Mouse (Mus musculus) right cerebral cortex, postnatal 10 days (tissue): ENCODE results near the gene Gpx3.
"Not testable (repeated sequence)": the region's sequence is repeated elsewhere in the genome, so short reads cannot be mapped to it uniquely, and the experiment has no call there.

ENCODE experiments used
- DNase-seq, 2 experiments: peaks; one replicate each; pipeline ENCODE4 v3.0.0; 2021; ENCODE audit warnings: low spot score in 2 of 2

Gpx3 gene

DNA sequence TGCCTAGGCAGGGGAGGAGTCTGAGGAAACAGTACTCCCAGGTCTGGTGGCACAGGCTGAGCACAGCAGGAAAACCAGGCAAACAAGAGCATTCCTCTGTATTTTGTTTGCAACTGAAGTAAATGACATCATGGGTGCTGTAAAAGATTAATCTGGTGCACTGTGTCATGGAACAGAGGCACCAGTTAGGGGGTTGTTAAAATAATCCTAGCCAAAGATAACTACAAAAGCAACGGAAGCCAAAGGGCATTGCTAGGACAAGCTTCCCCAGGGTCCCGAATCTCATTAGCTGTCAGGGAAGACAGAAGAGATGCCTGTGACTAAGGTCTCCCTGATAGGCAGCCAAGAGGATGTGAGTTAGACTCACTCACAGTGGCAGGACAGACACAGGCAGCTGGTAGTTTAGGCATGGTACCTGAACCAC, 21.2 kb upstream of the Gpx3 start:
- DNase-seq = no peak

DNA sequence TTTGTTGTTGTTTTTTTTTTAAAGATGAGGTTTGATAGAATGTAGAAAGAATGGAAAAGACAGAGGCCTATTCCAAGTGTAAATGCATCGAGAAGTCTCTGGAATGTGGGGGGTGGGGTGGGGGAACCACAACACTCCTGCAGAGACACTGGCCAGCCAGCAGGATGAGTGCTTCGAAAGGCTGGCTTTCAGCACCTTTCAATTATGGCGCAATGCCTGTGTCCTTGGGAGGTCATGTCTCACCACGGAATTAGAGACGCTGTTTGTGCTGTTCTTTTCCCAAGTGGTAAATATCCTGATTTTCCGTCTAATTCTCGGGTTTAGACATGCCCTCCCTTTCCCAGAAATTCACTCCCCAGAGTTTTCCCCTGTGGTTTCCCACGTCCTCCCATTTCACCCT, 19.6 kb upstream of the Gpx3 start:
- no peak for DNase-seq

DNA sequence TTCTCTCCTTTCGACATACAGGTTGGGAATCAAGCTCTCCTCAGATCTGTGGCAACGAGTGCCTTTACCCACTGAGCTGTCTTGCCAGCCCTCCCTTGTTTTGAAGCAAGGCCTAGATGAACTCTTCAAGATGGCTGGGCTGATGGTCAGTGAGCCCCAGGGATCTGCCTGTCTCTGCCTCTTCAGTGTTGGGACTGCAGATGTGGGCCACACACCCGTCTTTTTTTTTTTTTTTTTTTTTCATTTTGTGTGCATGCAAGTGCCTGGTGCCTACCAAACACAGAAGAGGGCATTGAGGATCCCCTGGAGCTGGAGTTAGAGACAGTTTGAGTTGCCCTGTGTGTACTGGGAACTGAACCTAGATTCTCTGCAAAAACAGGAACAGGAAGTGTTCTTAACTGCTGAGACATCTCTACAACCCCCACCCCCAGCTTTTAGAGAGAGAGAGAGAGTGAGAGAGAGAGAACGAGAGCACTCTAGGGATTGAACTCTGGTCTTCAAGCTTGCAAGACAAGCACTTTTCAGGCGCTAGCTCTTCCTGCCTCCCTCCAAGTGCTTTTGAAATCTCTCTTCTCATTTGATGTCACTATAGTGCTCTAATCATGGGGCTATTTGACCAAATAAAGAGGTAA, 17.9 kb upstream of the Gpx3 start:
- no peak for DNase-seq

DNA sequence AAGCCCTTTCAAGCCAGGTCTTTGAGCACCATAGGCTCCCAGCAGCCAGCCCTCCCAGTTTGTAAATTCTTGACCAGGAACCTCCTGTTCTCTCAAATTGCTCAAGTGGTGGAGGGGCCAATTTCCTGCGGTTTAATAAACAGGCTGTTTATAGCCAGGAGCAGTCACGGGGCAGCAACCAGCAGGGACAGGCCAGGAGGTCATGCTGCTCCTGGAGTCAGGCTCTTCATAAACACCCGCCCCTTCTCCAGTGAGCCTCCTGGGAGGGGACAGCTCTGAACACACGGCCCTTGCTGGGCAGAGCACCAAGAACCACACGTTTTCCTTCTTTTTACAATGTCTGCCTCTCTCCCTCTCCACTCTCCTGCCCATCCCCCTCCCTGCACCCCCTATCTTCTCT, 17.3 kb upstream of the Gpx3 start:
- no peak for DNase-seq

DNA sequence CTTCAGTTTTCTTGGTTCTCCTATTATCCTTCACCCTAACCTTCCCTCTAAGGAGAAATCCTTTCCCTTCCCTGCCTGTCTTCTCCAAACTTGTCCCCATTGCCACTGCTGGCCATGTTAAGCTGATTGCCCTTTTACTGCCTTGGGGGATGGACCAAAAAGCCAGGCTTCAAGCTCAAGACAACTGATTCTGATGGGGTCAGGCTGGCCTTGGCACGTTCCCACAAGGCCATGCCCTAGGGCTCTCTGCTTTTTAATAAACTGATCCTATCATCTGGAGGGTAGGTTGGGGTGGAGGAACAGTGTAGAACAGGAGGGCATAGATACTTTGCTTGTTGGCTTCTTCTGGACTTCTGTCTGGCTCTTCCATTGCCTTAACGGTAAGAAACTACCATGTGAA, 16.8 kb upstream of the Gpx3 start:
- no peak for DNase-seq

DNA sequence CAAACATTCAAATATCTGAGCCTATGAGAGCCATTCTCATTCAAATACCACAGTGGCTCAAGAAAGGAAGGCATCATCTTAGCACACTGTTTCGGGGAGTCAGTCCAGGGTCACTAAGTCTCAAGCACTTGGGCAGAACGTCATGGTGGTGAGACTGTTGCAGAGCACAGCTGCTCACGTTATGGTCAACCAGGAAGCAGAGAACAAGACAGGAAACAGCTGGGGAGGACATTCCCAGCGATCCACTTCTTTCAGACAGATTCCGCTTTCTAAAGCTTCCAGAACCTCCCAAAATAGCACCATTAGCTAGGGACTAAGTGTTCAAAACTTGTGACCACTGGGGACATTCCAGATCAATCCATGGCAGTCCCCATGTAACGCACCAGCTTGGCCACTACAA, 14.3 kb upstream of the Gpx3 start:
- DNase-seq = no peak

DNA sequence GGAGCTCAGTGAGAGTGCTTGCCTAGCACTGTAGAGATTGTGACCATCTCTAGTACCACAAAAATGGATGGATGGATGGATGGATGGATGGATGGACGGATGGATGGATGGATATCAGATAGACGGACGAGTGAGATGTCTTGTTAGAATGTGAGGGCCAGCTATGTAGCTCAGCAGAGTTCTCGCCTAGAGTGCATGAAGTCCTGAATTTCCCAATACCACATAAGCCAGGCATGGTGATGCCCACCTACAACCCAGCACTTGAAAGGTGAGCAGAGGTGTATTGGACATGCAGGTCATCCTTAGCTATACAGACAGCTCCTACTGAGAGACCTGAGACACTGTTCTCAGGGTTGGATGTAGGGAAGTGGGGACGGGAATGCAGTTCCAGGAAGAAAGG, 10.9 kb upstream of the Gpx3 start:
- no peak for DNase-seq

DNA sequence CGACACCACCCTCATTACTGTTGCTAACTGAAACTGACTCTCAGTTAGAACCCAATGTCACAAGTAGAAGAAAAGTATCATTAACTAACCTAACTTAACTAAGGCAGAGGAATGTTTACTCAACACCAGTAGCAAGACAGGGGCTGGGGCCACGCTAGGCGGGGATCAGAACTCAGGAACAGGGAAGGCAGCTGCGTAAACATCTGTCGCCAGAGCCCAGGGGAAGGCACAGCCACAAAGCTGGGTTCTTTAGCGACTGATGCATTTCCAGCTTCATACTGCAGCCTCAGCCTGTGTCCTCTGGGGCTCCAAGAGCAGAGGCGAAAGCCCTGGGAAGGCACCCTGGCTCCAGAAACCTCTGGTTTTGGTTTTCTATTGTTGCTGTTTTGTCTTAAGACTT, 10.2 kb upstream of the Gpx3 start:
- DNase-seq = no peak

DNA sequence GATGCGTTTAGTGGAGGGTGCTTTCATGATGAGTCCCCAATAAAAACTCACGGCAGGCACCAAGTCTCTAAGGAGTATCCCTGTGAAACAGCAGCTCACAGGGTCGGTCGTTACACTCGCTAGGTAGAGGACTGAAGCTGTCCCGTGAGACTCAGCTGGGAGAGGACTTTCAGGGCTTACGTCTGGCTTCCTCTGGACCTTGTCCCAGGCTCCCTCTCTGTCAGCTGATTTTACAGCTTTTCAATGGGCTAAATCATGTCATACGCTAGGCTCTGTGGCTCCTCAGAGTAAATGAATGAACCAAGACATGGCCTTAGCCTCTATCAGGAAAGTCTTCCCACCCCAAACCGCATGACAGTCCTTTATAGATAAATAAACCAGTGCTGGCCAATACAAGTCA, 7.7 kb upstream of the Gpx3 start:
- DNase-seq = no peak

DNA sequence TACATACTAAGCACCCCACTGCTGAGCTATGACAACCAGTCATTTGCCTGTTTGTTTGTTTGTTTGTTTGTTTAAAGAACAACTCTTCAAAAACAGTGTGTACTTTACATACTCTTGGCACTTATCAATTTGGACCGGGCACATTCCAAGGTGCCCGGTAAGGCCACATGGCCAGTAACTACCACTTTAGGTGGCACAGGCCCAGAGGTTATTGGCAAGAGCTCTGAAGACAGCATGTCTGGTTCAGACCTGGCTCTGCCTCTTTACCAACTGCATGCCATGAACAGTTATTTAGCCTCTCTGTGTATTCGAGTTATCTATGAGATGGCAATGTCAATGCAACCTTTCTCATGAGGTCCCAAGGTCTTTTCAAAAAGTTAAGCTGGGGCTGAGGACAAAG, 5.6 kb upstream of the Gpx3 start:
- DNase-seq = not testable (repeated sequence)

DNA sequence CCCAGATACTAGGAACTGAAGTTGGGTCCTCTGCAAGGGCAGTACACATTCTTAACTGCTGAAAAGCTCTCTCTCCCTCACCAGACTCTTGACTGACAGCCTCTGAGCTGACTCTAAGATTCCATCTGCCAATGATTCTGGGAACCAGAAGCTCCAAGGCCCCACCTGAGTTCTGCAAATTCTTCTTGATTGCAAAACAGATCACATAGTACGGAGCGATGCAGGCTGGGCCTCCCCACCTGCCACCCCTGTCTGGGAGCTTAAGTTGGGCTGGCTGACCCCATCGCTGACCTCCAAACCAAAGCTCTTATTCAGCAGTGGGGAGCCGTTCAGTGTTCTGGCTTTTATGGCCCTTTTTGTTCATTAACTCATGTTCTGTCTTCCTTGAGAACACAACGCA, 4.8 kb upstream of the Gpx3 start:
- no peak for DNase-seq

DNA sequence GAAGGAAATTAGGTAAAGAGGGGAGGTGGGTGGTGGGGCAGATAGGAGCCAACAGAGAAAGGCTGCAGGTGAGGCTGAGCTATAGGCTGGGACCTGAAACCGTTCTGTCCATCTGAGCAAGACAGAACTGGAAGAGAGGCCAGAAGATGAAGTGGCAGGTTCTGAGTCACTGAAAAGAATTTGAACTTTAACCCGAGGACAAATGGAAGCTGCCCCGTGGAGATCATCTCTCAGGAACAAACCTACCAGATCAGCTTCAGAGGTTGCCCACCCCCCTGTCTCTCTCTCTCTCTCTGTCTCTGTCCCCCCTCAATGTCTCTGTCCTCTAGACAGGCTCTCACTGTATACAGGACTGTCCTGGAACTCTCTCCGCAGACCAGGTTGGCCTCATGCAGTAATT, 2.6 kb upstream of the Gpx3 start:
- no peak for DNase-seq

DNA sequence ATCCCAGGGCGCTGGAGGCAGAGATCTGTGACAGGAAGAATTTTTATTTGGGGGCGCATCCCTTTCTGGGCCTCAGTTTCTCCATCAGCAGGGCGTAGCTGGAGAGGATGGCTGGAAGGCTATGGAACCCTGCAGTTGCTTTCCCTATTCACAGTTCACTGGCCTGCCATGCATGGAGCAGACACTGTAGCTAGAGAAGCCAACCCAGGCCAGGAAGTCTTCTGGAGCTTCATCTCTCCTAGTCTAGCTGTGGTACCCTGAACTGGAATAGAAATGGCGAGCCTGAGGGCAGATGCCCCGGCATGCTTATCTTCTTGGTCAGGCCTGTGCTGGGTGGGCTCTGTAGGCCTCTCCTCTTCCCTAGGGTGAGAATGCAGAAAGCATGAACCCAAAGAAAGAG, 1.1 kb downstream of the Gpx3 start:
- DNase-seq = no peak

DNA sequence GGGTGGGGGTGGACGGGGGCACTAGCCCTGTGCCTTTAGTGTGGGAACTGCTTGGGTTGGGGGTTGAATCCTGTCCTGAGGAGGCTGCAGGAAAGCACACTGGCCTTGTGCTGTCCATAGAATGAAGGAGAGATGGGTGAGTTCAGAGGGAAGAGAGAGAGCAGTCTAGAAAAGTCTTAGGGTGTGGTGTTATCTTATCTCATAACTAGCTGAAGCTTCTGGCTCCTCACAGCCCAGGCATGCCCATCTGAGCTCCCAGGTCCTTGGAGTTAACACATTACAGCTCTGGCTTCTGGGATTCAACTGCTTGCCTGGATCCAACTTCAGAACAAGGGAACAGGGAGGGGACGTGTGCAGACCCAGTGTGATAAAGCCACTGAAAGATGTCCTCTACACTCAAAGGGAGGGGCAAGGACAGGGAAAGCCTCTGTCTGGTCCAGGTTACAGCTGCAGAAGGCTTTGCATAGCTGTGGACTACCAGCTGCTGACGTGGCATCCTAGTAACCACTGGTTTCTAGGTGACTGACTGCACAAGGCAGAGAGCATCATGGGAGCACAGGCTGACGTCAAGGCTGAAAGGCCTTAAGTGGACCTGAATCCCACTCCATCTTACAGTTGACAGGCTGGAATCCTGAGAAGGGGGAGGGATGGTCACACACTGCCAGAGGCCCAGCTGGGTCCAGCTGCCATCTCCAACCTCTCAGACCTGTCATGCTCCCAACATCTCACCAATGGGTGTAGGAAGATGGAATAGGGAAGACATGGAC, 1.9 kb downstream of the Gpx3 start:
- no peak for DNase-seq

DNA sequence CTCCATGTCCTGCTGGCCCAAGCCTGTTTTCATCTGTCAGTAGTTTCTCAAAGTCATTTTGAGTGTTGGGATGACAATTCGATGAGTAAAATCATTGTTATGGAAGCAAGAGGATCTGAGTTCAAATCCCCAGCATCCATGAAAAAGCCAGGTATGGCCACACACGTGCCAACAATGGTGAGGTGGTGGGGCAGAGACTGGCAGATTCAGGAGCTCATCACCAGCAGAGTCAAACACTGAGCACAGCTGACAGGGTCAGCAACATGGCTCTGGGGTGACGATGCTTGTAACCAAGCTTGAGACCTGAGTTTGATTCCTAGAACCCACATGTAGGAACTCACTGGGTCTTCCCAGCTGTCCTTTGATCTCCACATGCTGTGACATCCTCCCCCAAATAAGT, 2.8 kb downstream of the Gpx3 start:
- no peak for DNase-seq

DNA sequence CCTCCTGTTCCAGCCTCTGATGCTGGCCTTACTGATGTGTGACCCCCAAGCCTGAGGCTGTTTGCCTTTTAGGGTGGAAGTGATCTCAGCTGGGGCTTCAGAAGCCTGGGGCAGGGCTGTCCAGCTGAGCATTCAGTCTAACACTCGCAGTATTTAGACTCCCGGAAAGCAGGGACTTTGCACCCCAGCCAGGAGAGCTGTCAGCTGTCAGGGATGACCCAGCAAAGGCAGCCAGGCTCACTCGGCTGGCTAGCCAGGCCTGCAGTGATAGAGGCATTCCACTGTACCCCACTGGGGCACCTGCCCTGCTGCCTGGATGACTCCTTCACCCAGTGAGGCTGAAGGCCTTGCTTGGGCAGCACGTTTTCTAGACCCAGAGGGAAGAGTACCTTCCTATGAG, 3.7 kb downstream of the Gpx3 start:
- DNase-seq = no peak

DNA sequence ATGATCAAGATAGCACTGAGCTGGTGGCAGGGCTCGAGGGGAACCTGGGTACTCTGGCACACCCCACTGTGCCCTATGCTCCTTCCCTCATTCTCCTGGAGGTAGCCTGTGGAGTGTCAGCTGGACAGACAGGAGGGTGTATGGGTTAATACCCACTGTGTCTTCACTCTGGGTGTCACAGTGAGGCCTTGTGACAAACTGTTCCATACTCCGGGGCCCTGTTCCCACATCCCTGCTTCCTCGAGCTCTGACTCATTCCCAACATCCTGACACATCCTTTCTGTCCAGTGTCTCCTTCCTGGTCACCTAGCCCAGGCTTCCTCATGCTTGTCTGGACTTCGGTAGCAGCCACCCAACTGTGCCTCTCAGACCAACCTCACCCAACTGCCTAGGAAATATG, 4.2 kb downstream of the Gpx3 start:
- DNase-seq = no peak

DNA sequence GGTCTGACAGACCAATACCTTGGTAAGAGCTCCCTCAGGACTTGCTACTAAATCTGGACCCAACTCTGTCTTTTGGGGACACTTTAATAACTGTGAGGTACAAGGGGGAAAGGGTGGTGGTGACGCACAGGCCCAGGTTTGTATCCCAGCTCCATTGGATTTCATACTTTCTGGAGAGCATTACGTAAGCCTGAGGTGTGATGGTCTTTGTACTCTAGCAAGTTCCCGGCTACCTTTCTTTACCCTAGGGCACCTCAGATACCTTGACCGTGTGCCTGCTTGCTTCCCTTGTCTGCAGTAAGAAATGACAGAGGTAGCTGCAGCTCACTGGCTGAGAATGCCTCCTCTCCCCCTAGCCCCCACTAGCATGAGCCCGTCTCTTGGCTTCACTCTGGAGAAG, 5.0 kb downstream of the Gpx3 start:
- DNase-seq = no peak

DNA sequence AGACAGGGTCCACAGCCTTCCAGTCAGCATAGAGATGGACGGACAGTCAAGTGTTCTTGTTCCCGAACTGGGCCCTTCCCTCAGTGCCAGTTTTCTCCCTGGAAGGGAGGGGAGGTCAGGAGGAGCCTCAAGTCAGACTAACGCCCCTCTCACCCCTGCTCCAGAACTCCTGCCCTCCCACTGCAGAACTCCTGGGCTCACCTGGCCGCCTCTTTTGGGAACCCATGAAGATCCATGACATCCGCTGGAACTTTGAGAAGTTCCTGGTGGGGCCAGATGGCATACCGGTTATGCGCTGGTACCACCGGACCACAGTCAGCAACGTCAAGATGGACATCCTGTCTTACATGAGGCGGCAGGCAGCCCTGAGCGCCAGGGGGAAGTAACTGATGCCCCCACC, 7.0 kb downstream of the Gpx3 start:
- no peak for DNase-seq

DNA sequence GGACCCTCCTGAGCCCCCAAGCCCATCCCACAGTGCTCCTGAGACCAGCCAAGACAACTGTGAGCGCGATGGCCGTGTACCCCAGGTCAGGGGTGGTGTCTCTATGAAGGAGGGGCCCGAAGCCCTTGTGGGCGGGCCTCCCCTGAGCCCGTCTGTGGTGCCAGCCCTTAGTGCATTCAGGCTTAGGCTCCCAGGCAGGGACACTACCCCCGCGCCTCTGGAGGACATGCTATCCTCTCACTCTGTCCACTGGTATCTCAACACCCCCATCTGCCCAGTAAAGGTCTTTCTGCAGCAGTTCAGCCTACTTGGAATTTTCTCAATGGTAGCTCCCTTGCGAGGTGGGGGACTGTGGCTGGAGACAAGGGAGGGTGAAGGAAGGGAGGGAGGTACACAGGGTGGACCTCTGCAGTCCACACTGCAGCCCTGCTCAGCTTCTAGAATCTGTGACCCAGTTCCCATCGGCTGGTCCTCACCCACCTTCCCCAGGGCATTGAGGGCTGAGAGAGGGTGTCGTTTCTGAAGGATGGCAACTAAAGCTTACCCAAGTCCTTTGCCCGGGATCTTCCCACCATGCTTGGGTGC, 7.9 kb downstream of the Gpx3 start:
- no peak for DNase-seq

DNA sequence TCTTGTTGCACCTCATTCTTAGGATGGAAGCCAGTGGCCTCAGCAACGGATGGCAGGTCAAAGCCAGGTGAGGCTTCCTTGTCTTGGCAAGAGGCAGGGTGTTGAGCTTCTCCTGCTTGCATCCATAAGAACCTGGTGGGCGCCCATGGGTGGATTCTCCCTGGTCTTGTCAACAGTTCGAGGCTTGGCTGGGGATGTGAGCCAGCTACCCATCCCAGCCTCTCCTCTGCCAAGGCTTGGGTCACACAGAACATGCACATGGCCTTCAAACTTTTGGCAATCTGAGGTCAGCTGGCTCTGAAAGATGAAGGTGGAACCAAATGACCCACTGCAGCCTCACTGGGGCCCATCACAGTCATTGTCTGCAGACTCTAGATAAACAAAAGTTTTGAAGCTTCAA, 8.9 kb downstream of the Gpx3 start:
- DNase-seq = no peak

DNA sequence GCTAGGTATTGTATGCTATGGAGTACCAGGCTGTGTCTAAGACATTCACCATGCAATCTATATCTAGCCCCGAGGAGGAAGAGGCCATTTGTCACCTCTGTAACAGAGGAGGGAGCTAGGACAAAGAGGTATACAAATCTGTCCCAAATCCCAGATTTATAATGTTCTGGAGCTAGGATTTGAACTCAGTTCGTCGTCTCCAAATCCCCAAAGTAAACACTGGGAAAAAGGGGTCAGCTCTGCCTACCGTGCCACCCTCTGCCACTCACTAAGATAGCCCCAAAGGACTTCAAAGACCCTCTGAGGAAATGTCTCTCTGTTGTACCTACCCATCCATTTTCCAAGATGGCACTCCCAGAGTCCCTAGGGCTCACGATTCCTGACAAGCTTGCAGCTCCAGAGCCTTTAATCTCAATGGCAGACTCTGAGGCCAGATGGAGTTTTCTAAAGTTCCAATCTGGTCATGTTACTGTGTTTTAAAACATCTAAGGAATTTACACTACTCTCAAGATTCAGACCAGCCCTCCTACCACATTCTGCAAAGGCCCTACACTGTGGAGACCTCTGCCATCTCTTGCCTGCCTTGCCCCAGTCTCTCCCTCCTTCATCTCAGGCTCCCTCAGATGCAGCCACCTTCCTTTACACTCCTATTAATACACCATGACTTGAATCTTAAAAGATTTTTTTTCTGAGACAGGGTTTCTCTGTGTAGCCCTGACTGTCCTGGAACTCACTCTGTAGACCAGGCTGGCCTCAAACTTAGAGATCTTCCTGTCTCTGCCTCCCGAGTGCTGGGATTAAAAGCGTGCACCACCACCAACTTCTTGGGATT, 9.6 kb downstream of the Gpx3 start:
- DNase-seq = no peak
